Mouse (Mus musculus) lung, postnatal 0 days (tissue): ENCODE measurements around the gene Crtap. TPM values are rescaled to one million over a fixed set of nuclear protein-coding genes. Genes with fewer than 3 reads are reported as not detected.

Experiments used
- ATAC-seq: fragments of 200-750 bp; cut with Nextera tagmentation; 2 replicates; pipeline ENCODE4 v1.8.0; 2017; ENCODE audit warnings: moderate library complexity
- DNase-seq: peaks from one replicate; pipeline ENCODE4 v3.0.0-alpha.2; 2016; ENCODE audit warnings: low spot score
- H3K27ac ChIP-seq: fragments of 300-500 bp; sonication (generic); 2 replicates; pipeline ENCODE4 v1.5.1; 2014; ENCODE audit warnings: antibody characterized with exemption, mild to moderate bottlenecking, low read length, mixed read lengths
- H3K27me3 ChIP-seq: fragments of 300-500 bp; sonication (generic); replicated peaks from 2 replicates; pipeline ENCODE4 v1.6.1; 2014; ENCODE audit warnings: low read length, mixed read lengths; ENCODE audit not compliant: insufficient read depth
- H3K36me3 ChIP-seq: fragments of 300-500 bp; sonication (generic); 2 replicates; pipeline ENCODE4 v1.6.1; 2014; ENCODE audit warnings: low read length, mixed read lengths; ENCODE audit not compliant: insufficient read depth
- H3K4me1 ChIP-seq: fragments of 300-500 bp; sonication (generic); 2 replicates; pipeline ENCODE4 v1.6.1; 2014; ENCODE audit warnings: antibody characterized with exemption, low read depth, low read length, mixed read lengths; ENCODE audit not compliant: insufficient read depth
- H3K4me2 ChIP-seq: fragments of 300-500 bp; sonication (generic); replicated peaks from 2 replicates; pipeline ENCODE4 v1.6.1; 2014; ENCODE audit warnings: low read depth, mild to moderate bottlenecking, low read length, moderate library complexity, mixed read lengths
- H3K4me3 ChIP-seq: fragments of 300-500 bp; sonication (generic); 2 replicates; pipeline ENCODE4 v1.5.1; 2014; ENCODE audit warnings: low read depth, low read length
- H3K9ac ChIP-seq: fragments of 300-500 bp; sonication (generic); replicated peaks from 2 replicates; pipeline ENCODE4 v1.6.1; 2014; ENCODE audit warnings: low read depth, mild to moderate bottlenecking
- H3K9me3 ChIP-seq: fragments of 300-500 bp; sonication (generic); 2 replicates; pipeline ENCODE4 v1.6.1; 2016; ENCODE audit warnings: low read length, mixed read lengths
- CTCF ChIP-seq: IDR thresholded peaks from 2 replicates; pipeline ENCODE4 v1.5.1; 2016; ENCODE audit warnings: antibody characterized with exemption, mild to moderate bottlenecking
- EP300 ChIP-seq: IDR thresholded peaks from 2 replicates; pipeline ENCODE4 v1.6.1; 2016; ENCODE audit warnings: antibody characterized with exemption, mild to moderate bottlenecking, control low read depth
- WGBS: fragments of 180-500 bp; shearing (Covaris S2); extraction: QIAGEN DNeasy Blood & Tissue Kit; methylation state at CpG from one replicate; pipeline ENCODE4 v1.1.7; 2014; 5-methylcytosine and 5-hydroxymethylcytosine counted together
- polyA plus RNA-seq: library from polyadenylated mRNA; unstranded; fragments of >200 nt; fragmentation: Nextera tagmentation; extraction: Ambion mirVana; gene quantifications from 2 replicates; pipeline ENCODE4 v1.2.1, GENCODE M21; 2015

Gene Crtap
- polyA plus RNA-seq = 83.8 and 84.8 TPM in 2 replicates

GRCm38 (mm10) chr9:114389905-114390748, at the start of gene Crtap:
Gene Crtap (minus strand): TSS chr9:114390675.
- no peak for TF ChIP-seq CTCF
- TF ChIP-seq EP300 = no peak
- DNase-seq = peak; percentile 80
- H3K36me3 ChIP-seq = no peaks in the 10 kb centered on the region

GRCm38 (mm10) chr9:114435668-114436067, 45.2 kb upstream of the Crtap start:
- Histone ChIP-seq H3K9me3 (no peaks in the 10 kb centered on the region), H3K4me2 (no peak overlapping the region), H3K27ac (no peak overlapping the region), H3K27me3 (no peaks in the 10 kb centered on the region), H3K4me1 (no peaks in the 10 kb centered on the region), H3K4me3 (no peak overlapping the region), H3K36me3 (no peaks in the 10 kb centered on the region), H3K9ac (no peak overlapping the region)
- WGBS = 64% methylated on average over 2 of the region's 2 CpGs
- no peak for ATAC-seq
- DNase-seq = no peak
- TF ChIP-seq EP300 (no peak), CTCF (no peak)

More at GRCm38 (mm10) chr9:114389905-114390748, at the start of gene Crtap:
- ATAC-seq = peak; percentile 87
- Histone ChIP-seq H3K27me3 (no peaks in the 10 kb centered on the region), H3K4me1 (no peaks in the 10 kb centered on the region), H3K4me3 (peak within 1 kb of the TSS; percentile 63), H3K9me3 (no peaks in the 10 kb centered on the region), H3K9ac (peak within 1 kb of the TSS; percentile 56), H3K27ac (peak within 1 kb of the TSS; percentile 74), H3K4me2 (peak within 1 kb of the TSS; percentile 99)
- WGBS = under 1% methylated on average over 90 of the region's 96 CpGs

GRCm38 (mm10) chr9:114428103-114428834, 37.8 kb upstream of the Crtap start:
- Histone ChIP-seq H3K4me2 (no peak overlapping the region), H3K36me3 (0 out of 2 replicates have a peak, but pooled peaks cover 1% of the 10 kb centered on the region), H3K4me1 (no peaks in the 10 kb centered on the region), H3K9me3 (no peaks in the 10 kb centered on the region), H3K9ac (no peak overlapping the region), H3K27ac (no peak overlapping the region), H3K27me3 (no peaks in the 10 kb centered on the region), H3K4me3 (no peak overlapping the region)
- WGBS = 80% methylated on average over 12 of the region's 12 CpGs
- DNase-seq (no peak), ATAC-seq (no peak)
- no peak for TF ChIP-seq CTCF
- no peak for TF ChIP-seq EP300

GRCm38 (mm10) chr9:114427425-114427824, 37.0 kb upstream of the Crtap start:
- Histone ChIP-seq H3K36me3 (0 out of 2 replicates have a peak, but pooled peaks cover 3% of the 10 kb centered on the region), H3K27me3 (no peaks in the 10 kb centered on the region), H3K4me3 (no peak overlapping the region), H3K9me3 (no peaks in the 10 kb centered on the region), H3K4me2 (no peak overlapping the region), H3K27ac (no peak overlapping the region), H3K9ac (no peak overlapping the region), H3K4me1 (no peaks in the 10 kb centered on the region)
- no peak for TF ChIP-seq EP300
- no peak for TF ChIP-seq CTCF
- no peak for DNase-seq
- no peak for ATAC-seq
- 88% methylated on average over 8 of the region's 8 CpGs for WGBS

GRCm38 (mm10) chr9:114426201-114426600, 35.7 kb upstream of the Crtap start:
- H3K36me3 ChIP-seq = 0 out of 2 replicates have a peak, but pooled peaks cover 3% of the 10 kb centered on the region
- H3K9ac ChIP-seq = no peak overlapping the region
- H3K4me3 ChIP-seq = no peak overlapping the region
- ATAC-seq (no peak), DNase-seq (peak; percentile 10)
- TF ChIP-seq EP300 (no peak), CTCF (no peak)
- no peak overlapping the region for H3K27ac ChIP-seq
- H3K4me2 ChIP-seq = no peak overlapping the region
- H3K27me3 ChIP-seq = no peaks in the 10 kb centered on the region
- H3K9me3 ChIP-seq = no peaks in the 10 kb centered on the region
- no peaks in the 10 kb centered on the region for H3K4me1 ChIP-seq
- 71% methylated on average over 5 of the region's 5 CpGs for WGBS

- TF ChIP-seq EP300 = no peak
- 96% methylated on average over 5 of the region's 5 CpGs for WGBS
These were observed 35.1 kb upstream of the Crtap start for GRCm38 (mm10) chr9:114425576-114425975.

More at GRCm38 (mm10) chr9:114425576-114425975, 35.1 kb upstream of the Crtap start:
- H3K9me3 ChIP-seq = no peaks in the 10 kb centered on the region
- 0 out of 2 replicates have a peak, but pooled peaks cover 3% of the 10 kb centered on the region for H3K36me3 ChIP-seq
- H3K4me1 ChIP-seq = no peaks in the 10 kb centered on the region
- no peaks in the 10 kb centered on the region for H3K27me3 ChIP-seq
- no peak for ATAC-seq
- no peak overlapping the region for H3K27ac ChIP-seq
- no peak overlapping the region for H3K9ac ChIP-seq
- DNase-seq = no peak
- H3K4me2 ChIP-seq = no peak overlapping the region
- no peak overlapping the region for H3K4me3 ChIP-seq
